Mouse (Mus musculus) stomach, postnatal 0 days (tissue): ENCODE data around the gene Gm5134. TPM values are rescaled to one million over a fixed set of nuclear protein-coding genes. Genes with fewer than 3 reads are reported as not detected.
"Not testable (repeated sequence)": the region's sequence is repeated elsewhere in the genome, so short reads cannot be mapped to it uniquely, and the experiment has no call there.

Source experiments
- ATAC-seq: fragments of 200-750 bp; cut with Nextera tagmentation; 2 replicates; pipeline ENCODE4 v1.8.0; 2017; ENCODE audit not compliant: low FRiP score, low TSS enrichment
- DNase-seq: peaks from one replicate; pipeline ENCODE4 v3.0.0-alpha.2; 2016; ENCODE audit warnings: low spot score
- H3K27ac ChIP-seq: fragments of 300-500 bp; sonication (generic); replicated peaks from 2 replicates; pipeline ENCODE4 v1.5.1; 2014; ENCODE audit warnings: mild to moderate bottlenecking, control low read depth
- H3K27me3 ChIP-seq: fragments of 300-500 bp; sonication (generic); 2 replicates; pipeline ENCODE4 v1.6.1; 2014; ENCODE audit warnings: low read length; ENCODE audit not compliant: control insufficient read depth, insufficient read depth
- H3K36me3 ChIP-seq: fragments of 300-500 bp; sonication (generic); 2 replicates; pipeline ENCODE4 v1.6.1; 2014; ENCODE audit warnings: low read length, mixed read lengths; ENCODE audit not compliant: control insufficient read depth, insufficient read depth
- H3K4me1 ChIP-seq: fragments of 300-500 bp; sonication (generic); replicated peaks from 2 replicates; pipeline ENCODE4 v1.6.1; 2014; ENCODE audit warnings: antibody characterized with exemption; ENCODE audit not compliant: control insufficient read depth, insufficient read depth
- H3K4me2 ChIP-seq: fragments of 300-500 bp; sonication (generic); replicated peaks from 2 replicates; pipeline ENCODE4 v1.6.1; 2014; ENCODE audit warnings: low read depth, mild to moderate bottlenecking, control low read depth, moderate library complexity
- H3K4me3 ChIP-seq: fragments of 300-500 bp; sonication (generic); 2 replicates; pipeline ENCODE4 v1.5.1; 2014; ENCODE audit warnings: low read depth, low read length, control low read depth
- H3K9ac ChIP-seq: fragments of 300-500 bp; sonication (generic); 2 replicates; pipeline ENCODE4 v1.6.1; 2014; ENCODE audit warnings: mild to moderate bottlenecking, low read length, control low read depth, mixed read lengths
- H3K9me3 ChIP-seq: fragments of 300-500 bp; sonication (generic); 2 replicates; pipeline ENCODE4 v1.6.1; 2016; ENCODE audit warnings: low read length; ENCODE audit not compliant: control insufficient read depth
- CTCF ChIP-seq: IDR thresholded peaks from 2 replicates; pipeline ENCODE4 v1.5.1; 2016; ENCODE audit warnings: antibody characterized with exemption, low read depth, mild to moderate bottlenecking, moderate library complexity
- EP300 ChIP-seq: optimal IDR thresholded peaks from 2 replicates; pipeline ENCODE3; 2016; ENCODE audit warnings: antibody characterized with exemption
- WGBS: fragments of 180-500 bp; shearing (Covaris S2); extraction: QIAGEN DNeasy Blood & Tissue Kit; methylation state at CpG from one replicate; pipeline ENCODE4 v1.1.7; 2014; 5-methylcytosine and 5-hydroxymethylcytosine counted together
- polyA plus RNA-seq: library from polyadenylated mRNA; unstranded; fragments of >200 nt; fragmentation: Nextera tagmentation; extraction: Ambion mirVana; gene quantifications from 2 replicates; pipeline ENCODE4 v1.2.1, GENCODE M21; 2015

Gm5134 gene
- polyA plus RNA-seq, 1 experiment from 2014 or later, result not detected

DNA sequence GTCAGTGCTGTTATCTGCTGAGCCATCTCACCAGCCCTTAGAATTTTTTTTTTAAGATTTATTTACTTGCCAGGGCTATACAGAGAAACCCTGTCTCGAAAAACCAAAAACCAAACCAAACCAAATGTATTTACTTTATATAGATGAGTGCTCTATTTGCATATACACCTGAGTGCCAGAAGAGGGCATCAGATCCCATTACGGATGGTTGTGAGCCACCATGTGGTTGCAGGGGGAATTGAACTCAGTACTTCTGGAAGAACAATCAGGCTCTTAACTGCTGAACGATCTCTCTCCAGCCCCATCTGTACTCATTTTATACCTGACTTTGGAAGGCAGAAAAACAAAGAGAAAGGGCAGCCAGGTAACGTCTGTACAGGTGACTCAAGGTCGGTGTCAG lies 20.9 kb downstream of the Gm5134 start:
- Histone ChIP-seq H3K4me2 (no peak overlapping the region), H3K27me3 (no peaks in the 10 kb centered on the region), H3K9ac (no peak overlapping the region), H3K27ac (no peak overlapping the region), H3K36me3 (no peaks in the 10 kb centered on the region), H3K4me3 (no peak overlapping the region), H3K4me1 (no peaks in the 10 kb centered on the region), H3K9me3 (no peaks in the 10 kb centered on the region)
- no peak for ATAC-seq
- DNase-seq, result no peak
- TF ChIP-seq EP300, result no peak
- TF ChIP-seq CTCF, result peak; percentile 78
- 76% methylated on average over 5 of the region's 5 CpGs for WGBS

DNA sequence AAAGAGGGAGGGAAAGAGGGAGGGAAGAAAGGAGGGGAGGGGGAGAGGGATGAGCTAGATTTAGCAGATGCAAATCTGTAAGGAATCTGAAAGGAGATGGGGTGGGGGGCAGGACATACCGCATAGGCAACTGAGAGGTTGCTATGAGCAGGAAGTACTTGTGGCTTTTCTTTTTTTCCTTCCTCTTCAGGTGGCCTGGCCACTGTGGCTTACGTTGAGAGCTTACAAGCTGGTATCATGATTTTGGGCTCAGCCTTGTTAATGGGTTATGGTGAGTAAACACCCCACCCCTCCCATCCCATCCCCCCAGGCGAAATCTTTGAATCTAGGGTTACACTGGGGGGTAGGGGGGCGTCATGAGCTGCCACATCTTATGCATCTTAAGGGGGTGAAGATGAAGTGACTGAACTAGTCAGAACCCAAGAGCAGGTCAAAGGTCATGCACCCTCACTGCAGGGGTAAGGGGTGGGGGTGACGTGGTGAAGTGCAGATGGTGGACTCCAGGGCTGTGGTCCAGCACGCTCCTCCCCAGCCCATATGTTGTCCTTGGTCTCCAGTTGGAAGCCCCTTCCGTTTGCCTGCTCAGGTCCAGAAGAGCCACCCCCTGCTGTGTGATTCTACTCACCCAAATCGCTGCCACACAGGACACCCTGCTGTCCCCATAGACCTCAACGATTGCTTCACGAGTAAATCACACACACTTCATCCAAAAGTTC lies 24.0 kb downstream of the Gm5134 start:
- no peaks in the 10 kb centered on the region for H3K36me3 ChIP-seq
- DNase-seq (no peak), ATAC-seq (no peak)
- H3K9me3 ChIP-seq, result no peaks in the 10 kb centered on the region
- H3K4me3 ChIP-seq, result no peak overlapping the region
- no peak for TF ChIP-seq CTCF
- no peak for TF ChIP-seq EP300
- H3K4me1 ChIP-seq, result no peaks in the 10 kb centered on the region
- H3K4me2 ChIP-seq, result no peak overlapping the region
- no peaks in the 10 kb centered on the region for H3K27me3 ChIP-seq
- H3K9ac ChIP-seq, result no peak overlapping the region
- no peak overlapping the region for H3K27ac ChIP-seq
- 47% methylated on average over 10 of the region's 10 CpGs for WGBS

DNA sequence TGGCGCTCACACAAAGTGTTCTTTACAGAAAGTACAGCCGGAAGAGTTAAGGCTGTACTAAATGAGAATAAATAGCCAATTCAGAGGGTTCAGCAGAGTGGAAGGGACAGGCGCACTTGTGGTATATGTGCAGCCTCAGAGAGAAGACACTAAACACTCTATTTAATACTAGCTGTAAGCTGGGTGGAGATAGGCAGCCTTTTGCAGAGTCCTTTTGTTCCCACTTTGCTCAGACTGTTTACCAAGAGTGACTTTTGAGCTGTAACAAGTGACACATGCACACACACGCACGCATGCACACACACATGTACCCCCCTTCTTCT lies 24.5 kb downstream of the Gm5134 start:
- TF ChIP-seq CTCF (no peak), EP300 (no peak)
- Histone ChIP-seq H3K4me3 (no peak overlapping the region), H3K27ac (no peak overlapping the region), H3K4me1 (no peaks in the 10 kb centered on the region), H3K27me3 (no peaks in the 10 kb centered on the region), H3K9me3 (no peaks in the 10 kb centered on the region), H3K4me2 (no peak overlapping the region), H3K36me3 (no peaks in the 10 kb centered on the region), H3K9ac (no peak overlapping the region)
- no peak for DNase-seq
- 83% methylated on average over 5 of the region's 5 CpGs for WGBS
- no peak for ATAC-seq

DNA sequence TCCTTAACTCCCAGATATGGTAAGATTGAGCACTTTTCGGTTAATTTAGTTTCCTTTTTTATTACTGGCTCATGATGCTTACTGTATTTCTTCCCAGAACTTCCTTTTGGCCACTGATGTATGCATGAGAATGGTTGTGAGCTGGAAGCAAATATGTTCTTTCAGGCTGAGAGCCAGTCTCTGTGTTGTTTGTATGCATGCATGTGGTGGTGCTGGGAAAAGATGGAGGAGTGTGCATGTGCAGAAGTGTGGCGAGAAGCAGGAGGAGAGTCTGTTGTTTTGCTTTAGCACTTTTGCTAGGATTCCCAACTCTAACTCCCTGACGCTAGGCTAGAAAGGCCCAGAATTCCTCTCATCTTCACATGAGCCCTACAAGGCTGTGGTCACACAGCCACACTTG lies 25.1 kb downstream of the Gm5134 start:
- no peak for DNase-seq
- Histone ChIP-seq H3K36me3 (no peaks in the 10 kb centered on the region), H3K9me3 (no peaks in the 10 kb centered on the region), H3K9ac (no peak overlapping the region), H3K4me3 (no peak overlapping the region), H3K4me1 (no peaks in the 10 kb centered on the region), H3K27me3 (no peaks in the 10 kb centered on the region), H3K27ac (no peak overlapping the region), H3K4me2 (no peak overlapping the region)
- ATAC-seq, result no peak
- TF ChIP-seq EP300, result no peak
- TF ChIP-seq CTCF, result no peak
- 84% methylated on average over 3 of the region's 3 CpGs for WGBS

DNA sequence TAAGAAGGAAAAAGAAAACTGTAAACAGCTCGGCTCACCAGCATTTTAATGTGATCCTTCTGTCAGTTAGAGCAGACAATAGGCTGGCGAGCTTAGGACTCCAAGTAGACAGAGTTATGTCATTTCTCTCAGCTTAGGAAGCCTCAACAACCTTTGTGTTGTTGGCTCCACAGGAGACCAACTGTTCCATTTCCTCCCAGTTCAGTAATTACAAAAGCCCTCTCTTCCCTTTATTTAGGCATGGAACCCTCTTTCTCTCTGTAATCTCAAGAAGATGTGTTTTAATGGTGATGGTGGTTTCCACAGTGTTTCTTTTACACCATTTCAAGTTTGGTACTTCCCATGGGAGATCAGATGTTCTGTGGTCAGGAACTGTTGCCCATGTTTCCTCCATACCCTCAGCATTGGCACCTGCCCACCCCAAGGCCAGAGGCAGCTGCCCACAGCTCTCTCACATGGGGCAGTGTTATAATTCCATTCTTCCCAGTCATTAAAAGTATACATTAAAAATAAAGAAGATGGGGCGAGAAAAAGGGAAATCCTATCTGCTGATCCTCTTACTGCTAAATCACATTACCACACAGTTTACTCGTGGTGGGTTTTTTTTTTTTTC lies 36.2 kb downstream of the Gm5134 start:
- Histone ChIP-seq H3K27ac (no peak overlapping the region), H3K27me3 (no peaks in the 10 kb centered on the region), H3K36me3 (no peaks in the 10 kb centered on the region), H3K9me3 (no peaks in the 10 kb centered on the region), H3K4me1 (no peaks in the 10 kb centered on the region), H3K4me2 (no peak overlapping the region), H3K4me3 (no peak overlapping the region), H3K9ac (no peak overlapping the region)
- no peak for TF ChIP-seq EP300
- TF ChIP-seq CTCF, result no peak
- ATAC-seq, result no peak
- no peak for DNase-seq
- 67% methylated on average over 4 of the region's 4 CpGs for WGBS

DNA sequence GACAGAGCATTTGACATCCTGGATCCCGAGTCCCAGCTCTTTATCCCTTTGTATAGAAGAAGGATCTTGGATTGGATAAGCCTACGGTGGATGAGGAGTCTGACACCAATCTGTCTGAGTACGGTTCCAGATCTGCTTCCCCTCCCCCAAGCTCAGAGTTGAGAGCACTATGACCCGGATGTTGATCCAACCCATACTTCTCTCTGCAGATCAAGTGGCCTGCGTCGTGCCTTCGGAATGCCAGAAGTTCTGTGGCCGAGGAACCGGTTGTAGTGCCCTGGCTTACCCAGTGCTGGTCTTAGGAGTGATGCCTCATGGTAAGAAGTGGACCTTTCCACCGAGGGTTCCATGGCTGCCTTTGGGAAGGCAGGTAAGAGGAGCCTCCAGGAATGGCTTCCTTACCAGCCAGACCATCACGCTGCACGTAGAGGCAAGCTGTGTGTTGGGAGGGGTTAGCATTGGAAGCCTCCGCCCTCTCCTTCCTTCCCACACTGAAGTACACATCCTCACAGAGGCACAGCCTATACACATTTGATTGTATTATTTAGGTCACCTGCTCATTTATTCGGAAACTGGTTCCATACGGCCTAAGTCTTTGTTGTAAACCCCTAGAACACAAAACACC lies 39.4 kb downstream of the Gm5134 start:
- Histone ChIP-seq H3K36me3 (no peaks in the 10 kb centered on the region), H3K4me1 (no peaks in the 10 kb centered on the region), H3K27me3 (no peaks in the 10 kb centered on the region), H3K9ac (no peak overlapping the region), H3K27ac (no peak overlapping the region), H3K4me3 (no peak overlapping the region), H3K9me3 (no peaks in the 10 kb centered on the region), H3K4me2 (no peak overlapping the region)
- DNase-seq (no peak), ATAC-seq (no peak)
- TF ChIP-seq CTCF, result no peak
- TF ChIP-seq EP300, result no peak
- WGBS, result 86% methylated on average over 15 of the region's 15 CpGs

DNA sequence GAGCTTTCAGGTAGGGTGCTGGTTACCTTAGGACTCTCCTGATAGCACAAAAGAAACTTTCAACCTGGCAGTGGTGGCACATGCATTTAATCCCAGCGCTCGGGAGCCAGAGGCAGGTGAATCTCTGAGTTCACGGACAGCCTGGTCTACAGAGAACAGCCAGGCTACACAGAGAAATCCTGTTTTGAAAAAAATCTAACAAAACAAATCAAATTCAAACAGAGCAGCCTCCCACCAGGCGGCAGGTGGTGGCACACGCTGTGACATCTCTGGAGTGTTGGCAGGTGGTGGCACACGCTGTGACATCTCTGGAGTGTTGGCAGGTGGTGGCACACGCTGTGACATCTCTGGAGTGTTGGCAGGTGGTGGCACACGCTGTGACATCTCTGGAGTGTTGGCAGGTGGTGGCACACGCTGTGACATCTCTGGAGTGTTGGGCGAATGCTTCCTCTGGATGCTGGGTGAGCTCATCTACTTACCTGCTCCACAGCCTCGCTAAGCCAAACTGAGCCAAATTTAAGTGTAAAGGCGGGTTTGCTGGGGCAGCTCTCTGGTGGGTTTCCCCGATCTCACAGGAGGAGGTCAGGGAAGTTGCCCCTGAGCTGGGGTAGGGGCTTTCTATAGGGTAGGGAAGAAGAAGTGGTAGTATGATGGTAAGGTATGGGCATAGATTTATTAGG lies 40.4 kb downstream of the Gm5134 start:
- not testable (repeated sequence) for H3K4me2 ChIP-seq, DNase-seq, ATAC-seq

More for the DNA sequence above, 40.4 kb downstream of the Gm5134 start:
- not testable (repeated sequence) for H3K4me1 ChIP-seq, H3K9me3 ChIP-seq, H3K36me3 ChIP-seq, H3K9ac ChIP-seq, H3K27me3 ChIP-seq, H3K4me3 ChIP-seq, H3K27ac ChIP-seq
- 81% methylated on average over 12 of the region's 13 CpGs for WGBS
